In genomic region chr6:70791824-70792535, GRCm38 (mm10) we compare ENCODE assay signal across 8 mouse cellular contexts. TPM values are rescaled to one million over a fixed set of nuclear protein-coding genes. Genes with fewer than 3 reads are reported as not detected.
A peak's percentile ranks its signal among the peaks of the same experiment; 100 is the strongest.
DNase-seq lines count a peak whose midpoint lies in the region; ATAC-seq and TF ChIP-seq lines count a peak whose summit lies in the region.

Gene Rpia (minus strand): TSS chr6:70792232.

- peak within 1 kb of the TSS; percentile 88 for H3K4me2 ChIP-seq in heart, embryonic 12.5 days
- peak within 1 kb of the TSS; percentile 86 for H3K4me2 ChIP-seq in kidney, postnatal 0 days (ENCODE audit: low read length)
- peak within 1 kb of the TSS; percentile 78 for H3K4me2 ChIP-seq in liver, embryonic 11.5 days
- peak within 1 kb of the TSS; percentile 60 for H3K4me2 ChIP-seq in stomach, embryonic 14.5 days (replicated peaks; ENCODE audit: low read depth, low read length)

- peak; percentile 99 for DNase-seq in brain, embryonic 14.5 days (ENCODE audit: low read depth)
- DNase-seq in kidney, postnatal 0 days (ENCODE audit: low spot score): peak; percentile 99
- DNase-seq in liver, embryonic 11.5 days (ENCODE audit: low spot score): peak; percentile 99
- DNase-seq in naive thymus-derived CD4-positive, alpha-beta T cell, adult 2 months (ENCODE audit: low read depth): peak; percentile 95

- WGBS in heart, embryonic 12.5 days: under 1% methylated on average over 62 of the region's 62 CpGs
- WGBS in kidney, postnatal 0 days: under 1% methylated on average over 55 of the region's 62 CpGs
- WGBS in liver, embryonic 11.5 days: under 1% methylated on average over 59 of the region's 62 CpGs
- under 1% methylated on average over 61 of the region's 62 CpGs for WGBS in stomach, embryonic 14.5 days

- H3ac ChIP-seq in C2C12 (ENCODE audit: control insufficient read depth, insufficient read length, low read depth): peak within 1 kb of the TSS; percentile 56

- ATAC-seq in heart, embryonic 12.5 days (ENCODE audit: insufficient number of reproducible peaks, low FRiP score): peak; percentile 95
- ATAC-seq in kidney, postnatal 0 days (replicated peaks; ENCODE audit: low FRiP score, low read depth): peak; percentile 98
- ATAC-seq in liver, embryonic 11.5 days (replicated peaks; ENCODE audit: low FRiP score): peak; percentile 92
- ATAC-seq in stomach, embryonic 14.5 days (ENCODE audit: insufficient number of reproducible peaks, insufficient read depth, low FRiP score, low read depth): peak; percentile 98

- H3K79me3 ChIP-seq in C2C12 (ENCODE audit: low read depth): peaks cover 6% of the 10 kb centered on the region

- peaks cover 30% of the 10 kb centered on the region for H3K79me2 ChIP-seq in C2C12 (ENCODE audit: control insufficient read depth, insufficient read depth)

- H3K4me3 ChIP-seq in C2C12 (ENCODE audit: insufficient read depth, poor library complexity, severe bottlenecking): peak within 1 kb of the TSS; percentile 46
- peak within 1 kb of the TSS; percentile 79 for H3K4me3 ChIP-seq in erythroblast, embryonic 14.5 days (replicated peaks)
- peak within 1 kb of the TSS; percentile 79 for H3K4me3 ChIP-seq in heart, embryonic 12.5 days
- peak within 1 kb of the TSS; percentile 68 for H3K4me3 ChIP-seq in kidney, postnatal 0 days (replicated peaks; ENCODE audit: low read depth, low read length)
- H3K4me3 ChIP-seq in liver, embryonic 11.5 days (ENCODE audit: low read depth, low read length): peak within 1 kb of the TSS; percentile 70
- peak within 1 kb of the TSS; percentile 54 for H3K4me3 ChIP-seq in stomach, embryonic 14.5 days (ENCODE audit: low read depth, low read length)

- H3K4me1 ChIP-seq in erythroblast, embryonic 14.5 days (ENCODE audit: control insufficient read depth): peaks cover 84% of the 10 kb centered on the region
- peaks cover 16% of the 10 kb centered on the region for H3K4me1 ChIP-seq in heart, embryonic 12.5 days (replicated peaks)
- H3K4me1 ChIP-seq in kidney, postnatal 0 days (replicated peaks; ENCODE audit: insufficient read depth, low read length): peaks cover 19% of the 10 kb centered on the region
- H3K4me1 ChIP-seq in liver, embryonic 11.5 days (replicated peaks; ENCODE audit: control insufficient read depth, insufficient read depth, low read length): peaks cover 33% of the 10 kb centered on the region
- H3K4me1 ChIP-seq in stomach, embryonic 14.5 days (ENCODE audit: control insufficient read depth, insufficient read depth, low read length): peaks cover 15% of the 10 kb centered on the region; the same call in 1 of the 2 replicates

- H3K9me3 ChIP-seq in erythroblast, embryonic 14.5 days (ENCODE audit: control insufficient read depth, low read length): no peaks in the 10 kb centered on the region
- no peaks in the 10 kb centered on the region for H3K9me3 ChIP-seq in heart, embryonic 12.5 days (replicated peaks)
- H3K9me3 ChIP-seq in kidney, postnatal 0 days (replicated peaks; ENCODE audit: low read length): no peaks in the 10 kb centered on the region
- no peaks in the 10 kb centered on the region for H3K9me3 ChIP-seq in liver, embryonic 11.5 days (ENCODE audit: control insufficient read depth, low read length)
- H3K9me3 ChIP-seq in stomach, embryonic 14.5 days (ENCODE audit: control insufficient read depth, low read depth, low read length): no peaks in the 10 kb centered on the region

- H3K9ac ChIP-seq in heart, embryonic 12.5 days: peak within 1 kb of the TSS; percentile 75
- peak within 1 kb of the TSS; percentile 67 for H3K9ac ChIP-seq in kidney, postnatal 0 days (ENCODE audit: low read depth, low read length)
- peak within 1 kb of the TSS; percentile 75 for H3K9ac ChIP-seq in liver, embryonic 11.5 days (ENCODE audit: low read depth, low read length)
- H3K9ac ChIP-seq in stomach, embryonic 14.5 days (replicated peaks; ENCODE audit: low read depth, low read length): peak within 1 kb of the TSS; percentile 28

- no peaks in the 10 kb centered on the region for H3K27me3 ChIP-seq in C2C12 (ENCODE audit: control insufficient read depth, insufficient read depth, insufficient read length)
- no peaks in the 10 kb centered on the region for H3K27me3 ChIP-seq in erythroblast, embryonic 14.5 days (ENCODE audit: control insufficient read depth)
- H3K27me3 ChIP-seq in heart, embryonic 12.5 days (replicated peaks): no peaks in the 10 kb centered on the region
- H3K27me3 ChIP-seq in kidney, postnatal 0 days (ENCODE audit: insufficient read depth, low read length): no peaks in the 10 kb centered on the region
- H3K27me3 ChIP-seq in liver, embryonic 11.5 days (replicated peaks; ENCODE audit: control insufficient read depth, insufficient read depth, low read length): no peaks in the 10 kb centered on the region
- H3K27me3 ChIP-seq in stomach, embryonic 14.5 days (ENCODE audit: control insufficient read depth, insufficient read depth, low read length): no peaks in the 10 kb centered on the region

- peak within 1 kb of the TSS; percentile 48 for H3K27ac ChIP-seq in heart, embryonic 12.5 days (ENCODE audit: poor library complexity, severe bottlenecking)
- H3K27ac ChIP-seq in kidney, postnatal 0 days: peak within 1 kb of the TSS; percentile 77
- H3K27ac ChIP-seq in liver, embryonic 11.5 days (ENCODE audit: low read depth, low read length): peak within 1 kb of the TSS; percentile 91
- peak within 1 kb of the TSS; percentile 71; the same call in 1 of the 2 replicates for H3K27ac ChIP-seq in stomach, embryonic 14.5 days (ENCODE audit: low read length)

- TF ChIP-seq CTCF in C2C12 (IDR thresholded peaks at IDR 0.05; ENCODE audit: control insufficient read depth, insufficient read depth, insufficient read length): peak; percentile 49
- peak; percentile 20; the same call in 1 of the 2 replicates for TF ChIP-seq CTCF in brain, embryonic 14.5 days (IDR thresholded peaks at IDR 0.05; ENCODE audit: borderline replicate concordance, extremely low read depth, insufficient read depth, insufficient read length)
- peak; percentile 57 for TF ChIP-seq CTCF in kidney, postnatal 0 days (IDR thresholded peaks at IDR 0.05; ENCODE audit: low read depth)

- TF ChIP-seq POLR2A in brain, embryonic 14.5 days (IDR thresholded peaks at IDR 0.05; ENCODE audit: borderline replicate concordance, extremely low read depth, insufficient read depth, insufficient read length, poor library complexity, severe bottlenecking): peak; percentile 75; the same call in 1 of the 2 replicates

- no peaks in the 10 kb centered on the region for H3K36me3 ChIP-seq in C2C12 (ENCODE audit: control insufficient read depth, insufficient read depth)
- peaks cover 31% of the 10 kb centered on the region for H3K36me3 ChIP-seq in erythroblast, embryonic 14.5 days (ENCODE audit: control insufficient read depth)
- H3K36me3 ChIP-seq in heart, embryonic 12.5 days: no peaks in the 10 kb centered on the region
- no peaks in the 10 kb centered on the region for H3K36me3 ChIP-seq in kidney, postnatal 0 days (ENCODE audit: insufficient read depth, low read length)
- peaks cover 6% of the 10 kb centered on the region; the same call in 1 of the 2 replicates for H3K36me3 ChIP-seq in liver, embryonic 11.5 days (ENCODE audit: control insufficient read depth, insufficient read depth, low read length)
- no peaks in the 10 kb centered on the region for H3K36me3 ChIP-seq in stomach, embryonic 14.5 days (ENCODE audit: control insufficient read depth, insufficient read depth, low read length)

TF ChIP-seq in C2C12, 6 proteins besides CTCF, POLR2A, EP300 and RAD21:
- TF ChIP-seq FOSL1 (IDR thresholded peaks at IDR 0.05; ENCODE audit: insufficient read depth, low read length, poor library complexity, severe bottlenecking) (no peak), MYOD1 (IDR thresholded peaks at IDR 0.05; ENCODE audit: control insufficient read depth, insufficient read length, low read depth) (no peak), CEBPB (IDR thresholded peaks at IDR 0.05; ENCODE audit: low read depth) (peak; percentile 100), MAX (IDR thresholded peaks at IDR 0.05) (peak; percentile 68)

RNA-seq across cellular contexts. Expression of gene Rpia, which starts in this region (rescaled TPM):
- 10.0 TPM for polyA plus RNA-seq in C2C12 (2012; fragmentation: generic; extraction: Trizol)
- 21.6 and 25.6 TPM in 2 replicates for polyA plus RNA-seq in brain, embryonic 14.5 days (2012; rRNA removed)
- polyA plus RNA-seq in erythroblast, embryonic 14.5 days (2012): 1.7 and 3.0 TPM in 2 replicates
- polyA plus RNA-seq in heart, embryonic 12.5 days (2016; fragmentation: Nextera tagmentation; extraction: Ambion mirVana): 0.86 and 1.1 TPM in 2 replicates
- polyA plus RNA-seq in kidney, postnatal 0 days (2015; fragmentation: Nextera tagmentation; extraction: Ambion mirVana): 2.4 and 2.6 TPM in 2 replicates
- polyA plus RNA-seq in liver, embryonic 11.5 days (2014; fragmentation: Nextera tagmentation; extraction: Ambion mirVana): 6.5 and 8.6 TPM in 2 replicates
- 4.5 and 4.8 TPM in 2 replicates for polyA plus RNA-seq in stomach, embryonic 14.5 days (2014; fragmentation: Nextera tagmentation; extraction: Ambion mirVana)

Comparison
In these comparisons a context has a peak if more than half of its experiments do, and no peak if none do; other contexts are left out.
1. Peak in every context shown above with its lines: DNase-seq, ATAC-seq, H3K4me3 ChIP-seq and H3K27ac ChIP-seq.